Mouse (Mus musculus) retina, postnatal 7 days (tissue): ENCODE measurements around the gene Mogat2.
A peak's percentile ranks its signal among the peaks of the same experiment; 100 is the strongest.

Source experiments
- DNase-seq: peaks from one replicate; pipeline ENCODE4 v3.0.0-alpha.2; 2012; ENCODE audit warnings: low read depth, low spot score

Mogat2 gene

DNA sequence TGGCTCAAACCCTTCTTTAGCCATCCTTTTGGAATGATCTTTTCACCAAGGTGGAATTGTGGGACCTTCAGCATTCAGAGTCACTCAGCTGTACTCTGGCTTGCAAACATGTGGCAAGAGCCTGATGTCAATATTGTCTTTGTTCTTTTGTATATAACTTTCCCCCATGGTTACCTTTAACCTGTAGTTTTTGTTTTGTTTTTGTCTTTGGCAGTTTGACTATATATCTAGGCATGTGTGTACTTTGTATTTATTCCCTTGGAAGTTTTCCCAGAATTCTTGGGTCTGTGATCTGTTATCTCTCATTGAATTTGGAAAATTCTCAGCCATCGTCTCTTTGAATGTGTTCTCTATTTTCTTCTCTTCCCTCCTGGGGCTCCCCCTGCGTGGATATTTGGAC, 43.9 kb downstream of the Mogat2 start:
- DNase-seq: no peak

DNA sequence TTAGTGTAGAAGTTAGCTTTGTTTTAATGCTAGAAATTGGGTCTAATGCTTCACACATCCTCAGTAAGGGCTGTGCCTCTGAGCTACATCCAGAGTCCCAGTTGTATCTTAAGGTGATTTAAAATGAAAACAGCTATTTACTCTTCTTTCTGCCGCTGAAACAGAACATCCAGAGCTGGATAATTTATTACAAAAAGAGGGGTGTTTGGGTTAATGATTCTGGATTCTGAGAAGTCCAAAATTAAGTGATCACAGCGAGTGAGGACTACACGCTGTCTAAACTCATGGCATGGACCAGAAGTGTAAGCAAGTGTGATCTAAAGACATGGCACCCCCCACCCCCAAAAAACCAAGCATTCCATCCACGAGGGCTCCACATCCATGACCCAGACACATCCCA, 44.5 kb downstream of the Mogat2 start:
- DNase-seq: no peak

DNA sequence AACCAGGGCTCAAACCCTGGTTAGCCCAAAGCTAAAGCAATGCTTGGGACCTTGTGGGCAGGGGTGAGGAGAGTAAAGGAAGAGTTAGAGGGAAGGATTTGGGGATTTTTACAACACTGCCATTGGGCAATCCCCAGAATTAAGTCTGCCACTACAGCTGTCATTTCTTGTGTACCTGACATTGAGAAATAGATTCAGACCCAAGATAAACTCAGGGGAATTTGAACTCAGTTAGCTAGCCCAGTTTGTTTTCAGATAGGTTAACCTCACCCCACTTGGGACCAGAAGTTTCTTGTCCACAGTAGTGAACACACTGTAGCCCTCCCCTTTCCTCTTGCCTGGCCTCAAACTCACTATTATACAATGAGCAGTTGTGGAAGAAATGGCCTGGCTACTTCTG, 47.0 kb downstream of the Mogat2 start:
- DNase-seq: no peak

DNA sequence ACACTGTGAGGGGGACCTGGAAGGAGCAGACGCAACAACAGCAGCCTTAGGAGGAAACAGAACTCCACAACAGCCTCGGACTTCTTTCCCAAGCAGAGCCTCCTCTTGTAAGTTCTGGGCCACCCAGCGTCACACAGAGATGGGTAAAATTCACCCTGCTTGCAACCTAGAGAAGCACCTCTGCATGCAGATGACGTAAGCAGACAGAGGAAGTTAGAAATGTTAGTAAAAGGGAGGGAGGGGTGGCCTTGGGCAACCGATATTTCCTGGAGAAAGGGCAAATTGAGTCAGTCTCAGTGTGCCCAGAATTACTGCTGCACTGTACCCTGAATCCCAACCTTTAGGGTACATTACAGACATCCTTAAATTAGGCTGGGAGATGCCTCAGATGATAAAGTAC, 48.5 kb downstream of the Mogat2 start:
- no peak for DNase-seq

DNA sequence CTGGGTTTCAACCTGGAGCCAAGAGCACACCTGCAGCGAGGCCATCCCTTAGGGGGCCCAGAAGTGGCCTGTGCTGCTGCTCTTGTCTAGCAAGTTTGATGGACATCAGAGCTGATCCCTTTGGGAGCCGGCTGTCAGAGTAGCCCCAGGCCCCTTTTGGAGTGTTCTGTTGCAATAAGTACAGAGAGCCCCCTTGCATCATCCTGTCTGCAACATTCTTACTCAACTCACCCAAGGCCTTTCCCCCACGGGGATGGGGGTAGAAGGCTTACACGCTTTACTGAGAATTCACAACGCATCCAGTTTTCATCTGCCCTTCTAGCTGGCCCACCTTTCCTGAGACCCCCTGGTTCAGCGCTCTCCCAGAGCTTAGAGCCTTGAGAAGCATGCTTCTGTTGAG, 49.8 kb downstream of the Mogat2 start:
- no peak for DNase-seq

DNA sequence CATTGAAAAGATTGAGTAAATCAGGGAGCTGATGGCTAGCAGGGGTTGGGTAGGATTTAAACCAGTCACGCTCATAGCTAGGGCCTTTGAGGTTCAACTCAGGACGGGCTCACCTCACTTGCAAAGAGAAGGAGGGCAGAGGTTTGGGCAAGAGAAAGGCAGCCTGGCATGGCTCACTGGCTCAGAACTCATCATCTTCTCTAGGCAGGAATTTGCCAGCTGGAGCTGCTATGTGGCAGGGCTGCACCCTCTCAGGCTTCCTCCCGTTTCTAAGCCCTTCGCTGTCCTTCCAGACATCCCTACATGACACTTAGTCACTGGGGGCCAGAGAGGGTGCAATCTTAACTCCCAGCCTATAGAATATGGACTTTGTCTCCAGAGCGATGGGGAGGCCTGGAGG, 51.0 kb downstream of the Mogat2 start:
- DNase-seq: no peak

DNA sequence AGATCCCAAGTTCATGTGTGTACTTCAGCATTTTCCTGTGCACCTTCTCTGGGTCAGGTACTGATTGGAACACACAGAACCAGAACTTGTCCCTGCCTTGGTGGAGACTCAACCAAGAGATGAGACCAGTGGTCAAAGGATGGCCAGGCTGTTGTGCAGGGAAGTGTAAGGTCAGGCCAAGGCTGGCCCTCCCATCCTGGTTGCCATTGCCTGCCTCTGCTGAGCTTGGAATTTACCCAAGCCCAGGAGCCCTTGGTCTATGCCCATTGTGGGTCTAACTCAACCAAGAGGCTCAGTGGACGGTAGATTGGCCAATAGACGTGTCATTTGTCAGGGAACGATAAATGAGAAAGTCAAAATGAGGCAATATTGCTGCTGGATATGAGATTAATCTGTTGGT, 53.0 kb downstream of the Mogat2 start:
- DNase-seq: no peak

DNA sequence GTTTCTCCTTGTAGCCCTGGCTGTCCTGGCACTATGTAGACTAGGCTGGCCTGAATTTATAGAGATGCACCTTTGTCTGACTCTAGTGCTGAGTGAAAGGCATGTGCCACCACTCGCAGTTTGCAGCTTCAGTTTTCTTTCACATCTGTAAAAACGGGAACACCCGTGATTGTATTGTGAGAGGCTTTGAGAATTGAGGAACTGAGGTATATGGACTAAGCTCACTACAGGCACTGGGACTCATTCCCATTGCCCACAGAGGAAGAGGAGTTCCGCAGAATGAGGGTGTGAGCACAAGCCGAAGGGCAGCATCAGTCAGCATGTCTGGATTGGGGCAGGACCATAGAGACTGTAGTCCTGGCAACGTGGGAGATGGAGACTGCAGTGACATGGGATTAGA, 54.7 kb downstream of the Mogat2 start:
- no peak for DNase-seq

DNA sequence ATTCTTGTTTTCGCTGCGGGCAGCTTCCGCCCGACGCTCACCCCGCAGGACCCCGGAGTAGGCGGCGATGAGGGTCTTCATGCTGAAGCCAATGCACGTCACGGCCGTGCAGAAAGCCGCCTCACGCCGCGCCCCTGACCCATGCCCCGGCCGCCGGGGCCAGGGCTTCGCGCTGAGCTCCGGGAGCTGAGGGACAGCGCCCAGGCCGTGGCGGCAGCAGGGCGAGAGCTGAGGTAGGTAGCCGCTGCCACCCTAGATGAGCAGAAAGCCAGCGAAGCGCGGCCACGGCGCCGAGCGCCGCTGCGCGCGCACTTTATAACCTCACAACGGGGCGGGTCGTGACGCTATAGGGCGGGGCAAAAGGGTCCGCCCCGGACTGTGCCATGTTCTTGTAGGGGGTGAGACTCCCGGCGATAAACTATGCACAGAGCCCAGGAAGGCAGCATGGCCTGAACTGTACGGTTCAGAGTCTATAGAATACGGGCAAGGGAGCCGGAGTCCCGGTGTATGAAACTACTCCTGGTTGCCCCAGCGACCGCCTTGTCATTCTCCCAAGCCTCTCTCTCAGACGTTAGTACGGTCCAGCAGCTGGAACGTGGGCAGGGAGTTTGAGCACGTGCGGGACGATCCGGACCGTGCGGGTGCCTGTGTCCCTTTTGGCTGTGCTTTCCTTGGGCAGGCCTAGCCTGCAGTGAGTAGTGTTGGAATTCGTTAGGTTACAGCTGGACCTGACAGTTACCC, 55.8 kb downstream of the Mogat2 start, which contains the start of gene Dgat2:
Gene Dgat2 (minus strand): TSS at position 288 of the 741 bp plus-strand sequence.
- DNase-seq: peak; percentile 89

DNA sequence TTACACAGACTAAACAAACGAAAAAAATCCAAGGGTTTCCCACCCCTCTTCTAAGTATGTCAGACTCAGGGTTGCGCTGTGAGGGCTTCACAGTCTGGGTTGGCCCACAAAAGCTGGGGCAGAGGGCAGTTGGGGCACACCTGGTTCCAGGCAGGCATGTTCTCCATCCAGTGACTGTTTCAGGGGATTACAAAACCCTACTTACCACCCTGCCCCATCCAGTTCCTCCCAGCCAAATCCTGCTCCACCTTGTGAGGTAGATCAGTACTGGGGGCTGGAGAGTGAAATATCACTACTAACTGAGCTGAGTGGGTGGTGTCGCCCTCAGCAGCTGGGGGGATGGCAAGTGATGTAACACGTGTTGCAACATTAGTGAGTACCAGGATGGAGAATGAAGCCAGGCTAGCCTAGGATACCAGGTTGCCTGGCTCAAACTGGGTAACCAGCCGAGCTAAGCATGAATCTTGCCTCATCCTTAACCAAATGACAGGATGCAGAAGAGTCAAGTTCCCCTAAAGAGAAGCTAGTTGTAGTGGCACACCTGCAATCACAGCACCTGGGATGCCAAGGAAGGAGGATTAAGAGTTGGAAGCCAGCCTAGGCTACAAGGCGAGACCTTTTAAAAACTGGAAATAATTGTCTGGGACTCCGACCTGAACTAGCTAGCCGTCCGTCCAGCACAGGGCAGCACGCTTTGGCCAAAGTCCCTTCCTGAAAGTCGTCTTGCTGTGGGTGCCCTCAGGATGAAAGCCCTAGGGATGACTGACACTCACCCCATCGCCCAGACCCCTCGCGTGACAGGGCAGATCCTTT, 56.6 kb downstream of the Mogat2 start:
- no peak for DNase-seq

DNA sequence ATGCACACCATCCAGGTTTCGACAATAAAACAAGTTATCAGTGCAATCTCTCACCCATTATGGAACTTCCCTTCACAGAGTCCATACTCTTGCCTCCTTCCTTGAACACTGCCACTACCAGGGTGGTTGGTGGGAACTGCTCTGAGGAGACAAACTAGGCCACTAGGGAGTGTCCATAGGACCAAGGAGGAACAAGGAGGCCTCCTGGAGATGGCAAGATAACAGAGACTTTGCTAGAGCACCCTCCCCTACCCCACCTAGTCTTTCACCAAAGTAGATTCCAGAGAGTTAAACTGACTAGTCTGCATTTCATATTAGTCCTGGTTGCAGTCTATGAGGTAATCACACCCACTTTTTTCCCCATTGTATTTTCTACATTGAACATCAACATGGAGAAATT, 58.3 kb downstream of the Mogat2 start:
- DNase-seq: no peak

DNA sequence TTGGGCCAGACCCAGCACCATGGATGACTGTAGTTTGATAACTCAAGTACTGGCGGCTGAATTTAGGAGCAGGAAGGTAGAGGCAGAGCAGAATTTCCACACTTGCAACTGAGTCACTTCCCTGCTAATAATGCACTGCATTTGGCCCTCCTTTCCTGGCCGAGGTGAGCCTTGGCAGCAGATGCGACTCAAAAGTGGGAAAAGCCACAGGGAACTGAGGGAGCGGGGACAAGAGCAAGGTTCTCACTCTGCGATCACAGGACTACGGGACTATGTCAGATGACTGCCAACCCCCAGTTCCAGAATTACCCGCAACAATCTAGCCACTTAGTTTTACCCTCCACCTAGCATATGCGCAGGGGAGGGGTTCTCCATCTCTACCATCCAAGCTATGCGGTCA, 59.1 kb downstream of the Mogat2 start:
- DNase-seq: no peak

DNA sequence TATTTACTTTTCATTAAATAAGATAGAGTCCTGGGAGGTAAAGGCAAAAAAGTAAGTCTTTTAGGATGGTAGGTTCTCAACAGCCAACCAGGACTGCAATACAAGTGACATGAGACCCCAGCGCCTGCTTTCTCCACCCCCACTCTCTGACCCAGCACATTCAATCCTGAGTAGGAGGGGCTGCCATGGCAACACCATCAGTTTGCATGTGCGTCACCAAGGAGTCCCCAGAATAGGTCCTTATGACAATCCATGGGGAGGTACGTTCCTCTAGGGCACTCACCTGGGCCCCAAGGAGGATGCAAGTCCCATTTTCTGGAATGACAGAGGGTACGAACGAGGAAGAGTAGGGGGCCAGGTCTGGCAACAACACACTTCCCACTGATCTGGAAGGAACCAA, 61.0 kb downstream of the Mogat2 start:
- DNase-seq: no peak

DNA sequence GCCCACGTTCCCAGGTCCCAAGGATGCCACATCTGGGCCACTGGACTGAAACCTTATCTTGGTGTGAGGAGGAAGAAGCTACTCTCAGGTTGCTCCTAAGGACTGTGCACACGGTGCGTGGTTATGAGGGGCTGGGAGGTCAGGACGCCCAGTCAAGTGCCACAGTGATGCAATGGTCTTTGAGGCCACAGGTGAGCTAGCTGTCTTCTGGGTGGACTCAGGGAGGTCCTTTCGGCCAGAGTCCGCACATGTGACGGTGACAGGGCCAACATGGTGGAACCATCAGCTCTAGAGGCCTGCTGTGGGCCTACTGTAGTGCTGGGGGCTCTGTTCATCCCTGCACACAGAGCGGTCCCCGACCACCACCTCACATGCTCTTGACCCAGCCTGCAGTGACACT, 62.8 kb downstream of the Mogat2 start:
- no peak for DNase-seq

DNA sequence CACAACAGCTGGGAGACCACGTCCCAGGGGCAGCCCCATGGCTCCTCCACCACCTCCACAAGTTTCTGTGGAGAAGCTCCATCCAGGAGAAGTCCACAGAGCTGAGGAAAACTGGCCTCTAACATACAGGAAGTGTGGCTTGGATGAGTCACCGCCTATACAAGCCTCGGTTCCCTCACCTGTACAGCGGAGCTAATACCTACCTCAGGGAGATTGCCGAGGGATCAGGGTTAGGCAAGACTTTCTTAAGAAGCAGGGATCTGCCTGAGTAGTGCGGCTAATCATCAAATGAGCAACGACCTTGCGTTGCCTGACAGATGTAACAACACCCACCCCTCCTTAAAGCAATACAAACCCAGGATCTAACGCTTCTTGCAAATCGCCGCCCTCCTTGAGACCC, 63.3 kb downstream of the Mogat2 start:
- DNase-seq: no peak

DNA sequence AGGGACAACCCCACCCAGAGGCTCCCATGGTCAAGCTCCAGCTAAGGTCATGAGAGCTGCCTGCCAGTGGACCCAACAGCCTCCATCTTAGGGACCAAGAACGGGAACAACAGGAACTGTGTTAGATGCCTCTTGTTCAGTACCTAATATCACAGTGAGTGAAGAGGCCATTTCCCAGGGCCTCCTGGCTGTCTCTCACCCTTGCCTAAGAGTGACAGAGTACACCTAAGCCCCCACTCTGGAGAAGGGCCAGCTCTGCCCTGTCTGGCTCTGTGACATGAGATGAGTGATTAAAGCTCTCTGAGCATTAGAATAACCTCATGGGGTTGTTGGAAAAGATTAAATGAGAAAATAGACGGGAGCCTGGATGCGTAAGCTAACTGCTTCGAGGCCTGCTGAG, 64.4 kb downstream of the Mogat2 start:
- DNase-seq: no peak

DNA sequence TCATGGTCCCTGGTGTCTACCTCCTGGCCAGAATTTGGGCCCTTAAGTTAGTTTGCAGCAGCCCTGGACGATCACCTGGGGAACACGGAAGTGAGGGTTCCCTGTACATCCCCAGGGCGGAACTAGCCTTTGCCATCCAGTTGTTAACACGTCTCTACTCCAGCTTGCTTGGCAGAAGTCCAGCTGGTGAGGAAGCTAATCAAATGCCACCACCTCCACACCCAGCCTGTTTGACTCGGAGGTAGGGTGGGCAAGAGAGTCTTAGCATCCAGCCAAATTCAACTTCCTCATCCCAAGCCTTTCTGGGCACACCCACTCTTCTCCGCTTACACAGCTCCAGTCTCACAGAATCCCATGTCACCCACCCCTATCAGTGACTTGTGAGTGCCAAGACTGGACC, 65.5 kb downstream of the Mogat2 start:
- DNase-seq: no peak

DNA sequence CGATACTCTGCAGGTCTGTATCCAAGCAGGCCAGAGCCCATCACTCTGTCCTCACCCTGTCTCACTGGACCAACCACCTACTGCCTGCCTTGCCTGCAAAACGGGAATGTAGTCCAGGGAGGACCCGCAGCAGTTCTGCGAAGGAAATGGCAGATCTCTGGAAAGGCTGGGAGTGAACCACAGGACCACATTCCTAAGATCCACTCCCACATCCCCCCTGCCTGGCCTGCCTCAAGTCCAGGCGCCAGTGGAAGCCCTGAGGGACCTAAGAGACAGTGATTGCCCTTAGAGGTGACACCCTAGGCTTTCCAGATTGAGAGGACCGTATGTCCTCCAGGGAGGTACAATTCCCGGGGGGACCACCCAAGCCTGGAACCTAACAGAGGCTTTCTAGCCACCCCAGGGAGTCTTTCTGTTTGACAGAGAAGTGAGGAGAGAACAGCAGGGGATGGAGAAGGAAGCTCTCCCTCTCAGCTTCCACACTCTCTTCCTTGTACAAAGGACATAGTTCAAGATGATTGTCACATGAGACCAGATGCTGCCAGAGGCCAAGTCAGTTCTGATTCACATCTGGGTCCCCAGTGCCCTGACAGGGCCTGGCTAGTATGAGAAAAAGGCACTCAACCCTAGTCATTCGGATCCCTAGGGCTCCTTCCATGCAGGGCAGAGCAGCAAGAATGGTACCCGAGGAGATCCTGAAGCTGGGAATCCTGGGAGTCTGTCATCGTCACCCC, 66.5 kb downstream of the Mogat2 start:
- DNase-seq: no peak

DNA sequence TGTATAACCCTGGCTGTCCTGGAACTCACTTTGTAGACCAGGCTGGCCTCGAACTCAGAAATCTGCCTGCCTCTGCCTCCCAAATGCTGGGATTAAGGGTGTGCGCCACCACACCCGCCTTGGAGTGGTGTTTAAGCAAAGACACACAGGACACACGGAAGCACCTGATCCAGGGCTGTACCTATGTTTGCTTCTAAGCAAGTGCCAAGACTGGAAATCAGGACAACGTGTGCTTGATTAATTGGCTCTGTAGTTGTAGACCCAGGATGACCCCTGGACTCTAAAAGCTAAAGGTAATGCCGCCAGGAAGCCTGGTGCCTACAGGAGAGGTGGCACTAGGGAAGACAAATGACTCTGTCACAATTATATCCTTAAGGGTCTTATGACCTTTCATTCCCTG, 67.9 kb downstream of the Mogat2 start:
- DNase-seq: no peak

DNA sequence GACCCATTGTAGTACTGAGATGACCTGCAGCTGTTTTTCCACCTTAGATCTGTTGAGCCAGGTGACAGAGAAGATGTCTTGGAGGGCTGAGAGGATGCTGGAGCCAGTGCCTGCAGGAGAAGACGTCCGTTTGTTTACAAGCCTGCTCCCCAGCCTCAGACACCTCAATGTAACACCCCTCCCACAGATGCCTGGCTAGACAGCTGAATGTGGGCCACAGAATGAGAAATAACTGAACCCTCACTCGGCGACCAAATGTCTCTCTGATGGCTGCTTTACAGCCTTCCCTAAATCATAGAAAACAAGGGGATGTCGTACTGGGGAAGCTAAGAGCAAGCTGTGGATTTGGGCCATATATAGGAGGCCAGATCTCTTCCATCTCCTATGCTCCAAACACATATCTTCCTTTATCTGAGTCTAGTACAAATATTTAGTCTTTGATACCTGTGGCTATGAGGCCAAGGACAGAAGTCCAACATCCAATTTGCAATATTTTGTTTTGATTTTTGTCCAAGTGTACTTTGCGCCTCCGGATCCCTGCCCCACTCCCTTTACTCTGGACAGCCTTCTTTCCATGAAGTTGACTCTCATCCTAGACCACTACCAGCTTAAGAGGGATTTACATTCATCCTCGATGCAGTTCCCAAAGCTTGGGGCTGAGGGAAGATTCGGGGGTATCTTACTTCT, 68.6 kb downstream of the Mogat2 start:
- no peak for DNase-seq
